Mouse (Mus musculus): Measurements from ENCODE around the gene Olfr924. TPM values are rescaled to one million over a fixed set of nuclear protein-coding genes. Genes with fewer than 3 reads are reported as not detected.
"Not testable (repeated sequence)": the region's sequence is repeated elsewhere in the genome, so short reads cannot be mapped to it uniquely, and the experiment has no call there.

Olfr924 gene
- total RNA-seq (2021), result not detected in 2 replicates
- long read RNA-seq, result 0 reads

DNA sequence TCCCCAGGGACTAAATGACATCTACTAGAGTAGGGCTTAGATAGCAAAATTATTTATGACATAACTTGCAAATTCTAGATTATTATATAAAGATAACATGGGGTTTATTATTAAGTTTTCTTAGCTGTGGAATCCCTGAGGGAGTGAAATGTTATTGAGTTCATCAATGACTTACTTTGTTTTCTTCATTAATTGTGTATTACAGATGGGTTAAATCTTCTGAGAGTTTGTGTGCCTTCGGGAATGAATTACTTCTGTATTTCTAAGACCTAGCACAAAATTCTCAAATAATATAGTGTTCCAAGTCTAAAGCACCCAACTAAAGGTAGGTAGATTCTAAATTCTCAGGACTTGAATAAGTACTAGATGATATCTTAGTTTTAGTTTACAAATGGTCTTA lies at the start of gene Olfr924:
Gene Olfr924, plus strand, starts transcription at position 301 of the 400 bp plus-strand sequence.
- no peak for DNase-seq

DNA sequence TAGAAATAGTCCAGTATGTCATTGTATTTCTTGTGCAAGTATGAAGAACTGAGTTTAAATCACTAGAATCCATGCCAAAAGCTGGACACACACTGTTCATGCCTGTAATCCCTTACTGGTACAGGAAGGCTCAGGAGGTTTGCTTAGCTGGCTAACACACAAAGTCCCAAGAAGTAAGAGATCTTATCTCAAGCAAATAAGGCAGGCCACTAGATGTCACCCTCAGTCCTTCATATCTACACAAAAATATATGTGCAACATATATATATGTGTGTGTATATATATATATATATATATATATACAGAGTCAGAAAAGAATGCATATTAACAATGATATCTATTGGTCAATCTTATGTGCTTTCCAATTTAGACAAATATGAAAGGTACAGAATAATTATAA lies 38.6 kb upstream of the Olfr924 start:
- no peak for DNase-seq

DNA sequence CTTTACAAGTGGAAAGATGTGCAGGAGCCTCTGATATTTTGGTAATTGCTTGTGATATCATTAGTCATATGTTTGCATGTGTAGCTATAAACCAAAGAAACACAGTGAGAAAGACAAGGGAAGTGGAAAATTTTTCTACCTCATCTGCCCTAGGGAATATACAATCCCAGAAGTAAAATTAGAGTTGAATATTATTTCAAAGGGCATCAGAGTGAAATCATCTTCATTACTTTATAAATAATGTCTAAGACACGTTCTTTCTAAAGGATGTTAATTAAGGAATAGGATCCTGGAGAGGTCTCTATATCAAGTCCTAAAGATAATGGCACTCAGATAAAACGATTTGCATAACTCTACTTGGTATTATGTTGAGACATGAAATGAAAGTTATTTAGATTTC lies 29.9 kb upstream of the Olfr924 start, which contains the start of gene Olfr922:
Gene Olfr922, plus strand, starts transcription at position 301 of the 400 bp plus-strand sequence.
- no peak for DNase-seq

GRCm38 (mm10) chr9:38815458-38815986 lies 28.7 kb upstream of the Olfr924 start:
- DNase-seq, result no peak

DNA sequence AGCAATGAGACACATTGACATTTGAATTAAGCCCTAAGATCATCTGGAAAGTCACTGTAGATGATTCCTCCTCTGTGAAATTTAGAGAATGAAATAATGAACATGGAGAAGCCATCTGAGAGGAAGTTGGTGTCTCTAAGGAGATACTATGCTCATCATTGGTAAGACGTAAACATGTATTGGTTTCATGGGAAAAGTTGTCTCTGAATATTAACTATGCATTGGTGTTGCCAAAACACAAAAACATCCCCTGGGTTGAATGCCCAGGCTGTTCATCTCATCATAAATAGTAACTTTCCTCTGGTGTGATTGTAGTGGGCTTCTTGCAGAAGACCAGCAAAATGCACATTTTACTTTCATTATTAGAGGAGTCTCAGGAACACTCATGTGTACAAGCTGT lies 18.0 kb upstream of the Olfr924 start, which contains the start of gene Olfr923:
Gene Olfr923, plus strand, starts transcription at position 301 of the 400 bp plus-strand sequence.
- DNase-seq, result no peak

GRCm38 (mm10) chr9:38833027-38833426 lies 11.2 kb upstream of the Olfr924 start:
- no peak for DNase-seq

DNA sequence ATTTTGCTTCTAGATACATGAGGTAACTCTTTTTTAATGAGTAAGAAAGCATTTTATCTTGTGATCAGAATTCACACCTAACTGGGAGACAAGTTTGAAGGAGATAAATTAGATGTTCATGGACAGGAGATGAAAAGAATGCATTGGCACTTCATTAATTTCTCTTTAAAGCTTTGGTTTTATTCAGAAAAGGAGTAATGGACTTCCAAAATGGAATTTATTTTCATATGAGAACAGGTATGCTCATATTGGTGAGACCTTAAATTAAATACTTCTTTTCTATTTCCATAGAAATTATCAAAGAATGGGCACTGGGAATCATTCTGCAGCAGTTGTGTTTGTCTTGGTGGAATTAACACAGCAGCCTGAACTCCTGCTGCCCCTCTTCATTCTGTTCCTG lies 10.5 kb downstream of the Olfr924 start, which contains the start of gene Olfr26:
Gene Olfr26, plus strand, starts transcription at position 301 of the 400 bp plus-strand sequence.
- DNase-seq, result no peak

DNA sequence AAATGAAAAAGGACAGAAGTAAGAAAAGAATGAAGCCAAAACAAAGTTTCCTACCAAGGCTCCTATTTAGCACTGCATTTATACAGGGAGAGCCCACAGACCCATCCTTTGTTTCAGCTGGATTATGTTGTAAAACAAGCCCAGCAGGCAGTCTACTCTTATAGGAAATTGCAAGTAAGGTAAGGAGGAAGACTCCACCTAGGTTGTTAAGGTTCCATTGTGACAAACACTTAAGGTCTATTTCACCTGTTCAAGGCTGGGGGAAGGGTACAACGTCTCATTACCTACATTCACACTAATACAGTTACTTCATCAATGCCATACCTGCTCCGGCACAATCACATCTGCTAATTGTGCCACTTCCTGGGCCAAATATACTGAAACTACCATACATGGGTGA lies 30.6 kb downstream of the Olfr924 start:
- DNase-seq, result not testable (repeated sequence)

GRCm38 (mm10) chr9:38876826-38877225 lies 32.6 kb downstream of the Olfr924 start, which contains the start of gene Olfr926:
TSS of gene Olfr926 (plus strand) at chr9:38877126.
- no peak for DNase-seq

Other genes with a start within 250 kb of the Olfr924 start
- not detected in 2 replicates for gene Olfr914, start 239.3 kb upstream of the Olfr924 start, total RNA-seq (2021)
- not detected in 2 replicates for gene Olfr916, start 184.6 kb upstream of the Olfr924 start, total RNA-seq (2021)
- not detected in 2 replicates for gene Olfr917, start 178.6 kb upstream of the Olfr924 start, total RNA-seq (2021)
- not detected in 2 replicates for gene Olfr918, start 169.8 kb upstream of the Olfr924 start, total RNA-seq (2021)
- gene Olfr919, start 140.8 kb upstream of the Olfr924 start, total RNA-seq (2021), result not detected in 2 replicates
- 39.8 and 55.8 TPM in 2 replicates for gene Vwa5a, start 126.2 kb upstream of the Olfr924 start, total RNA-seq (2021)
- gene Olfr920, start 92.2 kb upstream of the Olfr924 start, total RNA-seq (2021), result 0.14 and 0.46 TPM in 2 replicates
- gene Olfr921, start 71.4 kb upstream of the Olfr924 start, total RNA-seq (2021), result not detected in 2 replicates
- not detected in 2 replicates for gene Olfr922, start 29.8 kb upstream of the Olfr924 start, total RNA-seq (2021)
- not detected in 2 replicates for gene Olfr923, start 17.9 kb upstream of the Olfr924 start, total RNA-seq (2021)
- not detected in 2 replicates for gene Olfr26, start 10.6 kb downstream of the Olfr924 start, total RNA-seq (2021)
- not detected in 2 replicates for gene Olfr926, start 32.7 kb downstream of the Olfr924 start, total RNA-seq (2021)
- not detected in 2 replicates for gene Olfr930, start 85.4 kb downstream of the Olfr924 start, total RNA-seq (2021)
- gene Olfr933, start 127.9 kb downstream of the Olfr924 start, total RNA-seq (2021), result not detected in 2 replicates
- not detected in 2 replicates for gene Olfr934, start 143.9 kb downstream of the Olfr924 start, total RNA-seq (2021)
- not detected in 2 replicates for gene Olfr935, start 155.2 kb downstream of the Olfr924 start, total RNA-seq (2021)
- gene Olfr146, start 178.9 kb downstream of the Olfr924 start, total RNA-seq (2021), result not detected in 2 replicates
- gene Olfr937, start 220.5 kb downstream of the Olfr924 start, total RNA-seq (2021), result not detected in 2 replicates
- gene Olfr938, start 234.4 kb downstream of the Olfr924 start, total RNA-seq (2021), result not detected in 2 replicates

Measured in adrenal gland, postnatal 25 days (tissue).